Mouse (Mus musculus): ENCODE measurements around the gene Ctsd. TPM values are rescaled to one million over a fixed set of nuclear protein-coding genes. Genes with fewer than 3 reads are reported as not detected.
"Not testable (repeated sequence)": the region's sequence is repeated elsewhere in the genome, so short reads cannot be mapped to it uniquely, and the experiment has no call there.

The Ctsd gene
- total and polyA plus RNA-seq, 3 experiments, result 883 to 1,120 (median 991) TPM

- H3K79me2 ChIP-seq (replicated peaks; ENCODE audit: control insufficient read depth, insufficient read depth, low read length), result no peaks in the 10 kb centered on the region
- H3K27me3 ChIP-seq (ENCODE audit: control insufficient read depth, insufficient read depth, low read length), result no peaks in the 10 kb centered on the region
- intact Hi-C loops (cut with DNase I), result loop anchor here (2.0 kb wide), 4 partner anchors 18 to 164 kb away; partner anchors contain the start of genes Ifitm10 and Tnnt3
- H3K9ac ChIP-seq (ENCODE audit: low read depth, low read length), result no peak overlapping the region
- peaks cover 10% of the 10 kb centered on the region for H3K4me1 ChIP-seq (ENCODE audit: control insufficient read depth, insufficient read depth, low read length)
- H3K27ac ChIP-seq, result no peak overlapping the region
- TF ChIP-seq POLR2A (IDR thresholded peaks at IDR 0.05; ENCODE audit: insufficient read depth, low read depth, low read length) (no peak), CTCF (IDR thresholded peaks at IDR 0.05) (no peak), EP300 (IDR thresholded peaks at IDR 0.05; ENCODE audit: insufficient read depth, low read depth, low read length) (no peak)
- no peak for DNase-seq
- no peak overlapping the region for H3K4me3 ChIP-seq
- H3K36me3 ChIP-seq (ENCODE audit: control insufficient read depth, insufficient read depth, low read length), result no peaks in the 10 kb centered on the region
- WGBS, result 84% methylated on average over 8 of the region's 8 CpGs
Observed at GRCm38 (mm10) chr7:142335151-142335550, 52.7 kb downstream of the Ctsd start.

DNA sequence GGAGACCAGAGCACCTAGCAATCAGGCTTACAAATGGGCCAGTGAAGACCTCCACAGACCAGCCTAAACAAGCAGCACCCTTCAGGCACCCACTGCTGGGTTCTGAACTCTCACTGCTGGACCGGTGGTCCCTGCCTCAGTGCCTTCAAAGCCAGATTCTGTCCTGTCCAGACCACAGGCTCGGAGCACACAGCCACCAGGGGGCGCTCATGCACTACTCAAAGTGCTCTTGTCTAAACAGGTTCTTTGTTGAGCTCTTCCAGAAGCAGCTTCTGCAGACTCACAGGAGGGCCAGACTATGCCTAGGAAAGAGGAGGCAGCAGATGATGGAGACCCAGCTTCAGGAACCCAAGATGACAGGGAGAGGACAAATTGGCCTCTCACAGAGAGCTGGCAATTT lies 53.6 kb downstream of the Ctsd start:
- Histone ChIP-seq H3K27ac (no peak overlapping the region), H3K4me3 (no peak overlapping the region), H3K36me3 (ENCODE audit: control insufficient read depth, insufficient read depth, low read length) (no peaks in the 10 kb centered on the region), H3K4me1 (ENCODE audit: control insufficient read depth, insufficient read depth, low read length) (peaks cover 13% of the 10 kb centered on the region), H3K9ac (ENCODE audit: low read depth, low read length) (no peak overlapping the region), H3K27me3 (ENCODE audit: control insufficient read depth, insufficient read depth, low read length) (no peaks in the 10 kb centered on the region), H3K79me2 (replicated peaks; ENCODE audit: control insufficient read depth, insufficient read depth, low read length) (no peaks in the 10 kb centered on the region)
- TF ChIP-seq POLR2A (IDR thresholded peaks at IDR 0.05; ENCODE audit: insufficient read depth, low read depth, low read length) (no peak), EP300 (IDR thresholded peaks at IDR 0.05; ENCODE audit: insufficient read depth, low read depth, low read length) (peak; percentile 92), CTCF (IDR thresholded peaks at IDR 0.05) (peak; percentile 97)
- DNase-seq, result peak; percentile 81 to 90
- 3% methylated on average over 3 of the region's 3 CpGs for WGBS
- intact Hi-C loops (cut with DNase I), result loop anchor here (1.0 to 5.0 kb wide), 9 partner anchors 17 to 338 kb away; partner anchors contain the start of genes Ctsd, Ifitm10 and Tnnt3

- H3K27me3 ChIP-seq (ENCODE audit: control insufficient read depth, insufficient read depth, low read length); H3K36me3 ChIP-seq (ENCODE audit: control insufficient read depth, insufficient read depth, low read length): not testable (repeated sequence)
- 96% methylated on average over 6 of the region's 9 CpGs for WGBS
Observed at GRCm38 (mm10) chr7:142332741-142333140, 55.1 kb downstream of the Ctsd start.

GRCm38 (mm10) chr7:142331281-142331680 lies 56.6 kb downstream of the Ctsd start:
- DNase-seq, result no peak
- no peak overlapping the region for H3K9ac ChIP-seq (ENCODE audit: low read depth, low read length)
- intact Hi-C loops (cut with DNase I), result loop anchor here (5.0 kb wide), 3 partner anchors 56 to 341 kb away; partner anchors contain the start of gene Ctsd
- no peaks in the 10 kb centered on the region for H3K79me2 ChIP-seq (replicated peaks; ENCODE audit: control insufficient read depth, insufficient read depth, low read length)
- H3K27me3 ChIP-seq (ENCODE audit: control insufficient read depth, insufficient read depth, low read length), result no peaks in the 10 kb centered on the region
- WGBS, result 81% methylated on average over 4 of the region's 4 CpGs
- H3K4me3 ChIP-seq, result no peak overlapping the region
- no peak overlapping the region for H3K27ac ChIP-seq
- no peaks in the 10 kb centered on the region for H3K36me3 ChIP-seq (ENCODE audit: control insufficient read depth, insufficient read depth, low read length)
- no peak for TF ChIP-seq POLR2A (IDR thresholded peaks at IDR 0.05; ENCODE audit: insufficient read depth, low read depth, low read length)
- no peak for TF ChIP-seq EP300 (IDR thresholded peaks at IDR 0.05; ENCODE audit: insufficient read depth, low read depth, low read length)
- no peak for TF ChIP-seq CTCF (IDR thresholded peaks at IDR 0.05)
- H3K4me1 ChIP-seq (ENCODE audit: control insufficient read depth, insufficient read depth, low read length), result peaks cover 13% of the 10 kb centered on the region

More at GRCm38 (mm10) chr7:142332741-142333140, 55.1 kb downstream of the Ctsd start:
- not testable (repeated sequence) for H3K4me3 ChIP-seq; H3K27ac ChIP-seq; H3K79me2 ChIP-seq (replicated peaks; ENCODE audit: control insufficient read depth, insufficient read depth, low read length); H3K9ac ChIP-seq (ENCODE audit: low read depth, low read length); DNase-seq
- peaks cover 13% of the 10 kb centered on the region for H3K4me1 ChIP-seq (ENCODE audit: control insufficient read depth, insufficient read depth, low read length)
- intact Hi-C loops (cut with DNase I), result loop anchor here (5.0 kb wide), 3 partner anchors 55 to 340 kb away; partner anchors contain the start of gene Ctsd

DNA sequence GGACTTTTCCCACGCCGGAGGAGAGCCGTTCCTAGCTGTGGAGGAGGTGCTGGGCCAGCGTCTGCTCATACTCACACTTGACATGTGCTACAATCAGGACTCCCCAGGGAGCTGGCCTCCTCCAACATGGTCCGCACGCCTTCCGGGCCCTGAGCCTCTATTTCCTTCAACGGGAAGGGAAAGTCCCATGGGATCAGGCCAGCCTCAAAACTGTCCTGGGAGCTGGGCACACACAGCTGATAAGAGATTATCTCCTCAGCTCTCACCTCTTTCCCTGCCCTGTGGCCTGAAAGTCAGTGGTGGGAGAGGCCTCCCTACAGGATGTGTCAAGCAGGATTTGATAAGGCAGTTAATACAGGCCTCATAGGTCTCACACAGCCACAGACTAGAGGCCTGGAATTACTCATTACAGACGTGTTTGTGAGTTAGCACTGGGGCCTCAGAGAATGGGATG lies 57.5 kb downstream of the Ctsd start:
- no peak overlapping the region for H3K4me3 ChIP-seq
- H3K4me1 ChIP-seq (ENCODE audit: control insufficient read depth, insufficient read depth, low read length), result peaks cover 13% of the 10 kb centered on the region
- intact Hi-C loops (cut with DNase I), result loop anchor here (5.0 kb wide), 3 partner anchors 57 to 342 kb away; partner anchors contain the start of gene Ctsd
- H3K36me3 ChIP-seq (ENCODE audit: control insufficient read depth, insufficient read depth, low read length), result no peaks in the 10 kb centered on the region
- WGBS, result 14% methylated on average over 9 of the region's 9 CpGs
- TF ChIP-seq EP300 (IDR thresholded peaks at IDR 0.05; ENCODE audit: insufficient read depth, low read depth, low read length) (peak; percentile 90; the same call in 1 of the 2 replicates), POLR2A (IDR thresholded peaks at IDR 0.05; ENCODE audit: insufficient read depth, low read depth, low read length) (0 out of 2 replicates have a peak, but pooled peaks have one; percentile 12), CTCF (IDR thresholded peaks at IDR 0.05) (no peak)
- H3K27ac ChIP-seq, result peak overlapping the region; percentile 69
- no peak overlapping the region for H3K9ac ChIP-seq (ENCODE audit: low read depth, low read length)
- H3K27me3 ChIP-seq (ENCODE audit: control insufficient read depth, insufficient read depth, low read length), result no peaks in the 10 kb centered on the region
- peak; percentile 74 to 88 for DNase-seq
- no peaks in the 10 kb centered on the region for H3K79me2 ChIP-seq (replicated peaks; ENCODE audit: control insufficient read depth, insufficient read depth, low read length)

DNA sequence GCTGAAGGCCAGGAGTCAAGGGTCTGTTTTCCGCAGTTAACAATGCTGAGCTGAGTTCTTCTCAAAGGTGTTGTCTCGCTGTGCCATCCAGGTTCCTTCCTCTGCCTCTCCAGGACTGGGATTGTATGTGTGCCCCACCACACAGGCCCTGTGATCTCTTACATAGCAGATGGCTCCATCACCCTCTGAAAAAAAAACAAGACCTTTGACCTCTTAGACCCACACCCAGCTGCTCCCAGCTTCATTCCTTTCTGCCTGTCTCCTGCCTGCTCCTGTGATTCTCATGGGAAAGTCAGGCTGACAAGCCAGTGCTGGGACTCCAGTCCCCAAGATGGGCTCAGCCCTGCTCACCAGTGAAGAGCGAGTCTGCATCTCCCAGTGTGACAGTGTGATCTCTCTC lies 59.3 kb downstream of the Ctsd start:
- Histone ChIP-seq H3K4me1 (ENCODE audit: control insufficient read depth, insufficient read depth, low read length) (peaks cover 12% of the 10 kb centered on the region), H3K4me3 (no peak overlapping the region), H3K79me2 (replicated peaks; ENCODE audit: control insufficient read depth, insufficient read depth, low read length) (no peaks in the 10 kb centered on the region), H3K27me3 (ENCODE audit: control insufficient read depth, insufficient read depth, low read length) (no peaks in the 10 kb centered on the region), H3K9ac (ENCODE audit: low read depth, low read length) (no peak overlapping the region), H3K27ac (no peak overlapping the region), H3K36me3 (ENCODE audit: control insufficient read depth, insufficient read depth, low read length) (no peaks in the 10 kb centered on the region)
- WGBS, result 87% methylated on average over 3 of the region's 3 CpGs
- intact Hi-C loops (cut with DNase I), result no loop called here
- DNase-seq, result no peak
- TF ChIP-seq CTCF (IDR thresholded peaks at IDR 0.05), result no peak
